Mouse (Mus musculus) forebrain, embryonic 11.5 days (tissue): Measurements from ENCODE around the gene Tspan9. TPM values are rescaled to one million over a fixed set of nuclear protein-coding genes. Genes with fewer than 3 reads are reported as not detected.

Source experiments
- ATAC-seq: fragments of 200-750 bp; cut with Nextera tagmentation; replicated peaks from 2 replicates; pipeline ENCODE4 v1.8.0; 2017; ENCODE audit warnings: moderate TSS enrichment; ENCODE audit not compliant: low FRiP score
- DNase-seq: peaks from one replicate; pipeline ENCODE4 v3.0.0-alpha.2; 2017; ENCODE audit warnings: low spot score
- H3K27ac ChIP-seq: fragments of 300-500 bp; sonication (generic); 2 replicates; pipeline ENCODE4 v1.5.1; 2014; ENCODE audit warnings: low read depth, low read length
- H3K27me3 ChIP-seq: fragments of 300-500 bp; sonication (generic); 2 replicates; pipeline ENCODE4 v1.6.1; 2014; ENCODE audit warnings: mild to moderate bottlenecking, low read length, mixed read lengths; ENCODE audit not compliant: control insufficient read depth, insufficient read depth
- H3K36me3 ChIP-seq: fragments of 300-500 bp; sonication (generic); 2 replicates; pipeline ENCODE4 v1.6.1; 2014; ENCODE audit warnings: mild to moderate bottlenecking, low read length, moderate library complexity, mixed read lengths; ENCODE audit not compliant: control insufficient read depth, insufficient read depth
- H3K4me1 ChIP-seq: fragments of 300-500 bp; sonication (generic); replicated peaks from 2 replicates; pipeline ENCODE4 v1.6.1; 2014; ENCODE audit warnings: low read length, mixed read lengths; ENCODE audit not compliant: control insufficient read depth, insufficient read depth
- H3K4me2 ChIP-seq: fragments of 300-500 bp; sonication (generic); 2 replicates; pipeline ENCODE4 v1.6.1; 2014; ENCODE audit warnings: low read depth, mild to moderate bottlenecking, low read length, moderate library complexity, mixed read lengths; ENCODE audit not compliant: severe bottlenecking
- H3K4me3 ChIP-seq: fragments of 300-500 bp; sonication (generic); 2 replicates; pipeline ENCODE4 v1.5.1; 2014; ENCODE audit warnings: low read depth, low read length
- H3K9ac ChIP-seq: fragments of 300-500 bp; sonication (generic); 2 replicates; pipeline ENCODE4 v1.6.1; 2014; ENCODE audit warnings: low read length
- H3K9me3 ChIP-seq: fragments of 300-500 bp; sonication (generic); 2 replicates; pipeline ENCODE4 v1.6.1; 2016; ENCODE audit warnings: low read length, mixed read lengths; ENCODE audit not compliant: control insufficient read depth
- WGBS: fragments of 180-500 bp; shearing (Covaris S2); extraction: QIAGEN DNeasy Blood & Tissue Kit; methylation state at CpG from one replicate; pipeline ENCODE4 v1.1.7; 2014; 5-methylcytosine and 5-hydroxymethylcytosine counted together
- polyA plus RNA-seq: library from polyadenylated mRNA; unstranded; fragments of >200 nt; fragmentation: Nextera tagmentation; extraction: Ambion mirVana; gene quantifications from 2 replicates; pipeline ENCODE4 v1.2.1, GENCODE M21; 2014

Tspan9 gene
- polyA plus RNA-seq, 1 experiment from 2014 or later, result 39.6 TPM

DNA sequence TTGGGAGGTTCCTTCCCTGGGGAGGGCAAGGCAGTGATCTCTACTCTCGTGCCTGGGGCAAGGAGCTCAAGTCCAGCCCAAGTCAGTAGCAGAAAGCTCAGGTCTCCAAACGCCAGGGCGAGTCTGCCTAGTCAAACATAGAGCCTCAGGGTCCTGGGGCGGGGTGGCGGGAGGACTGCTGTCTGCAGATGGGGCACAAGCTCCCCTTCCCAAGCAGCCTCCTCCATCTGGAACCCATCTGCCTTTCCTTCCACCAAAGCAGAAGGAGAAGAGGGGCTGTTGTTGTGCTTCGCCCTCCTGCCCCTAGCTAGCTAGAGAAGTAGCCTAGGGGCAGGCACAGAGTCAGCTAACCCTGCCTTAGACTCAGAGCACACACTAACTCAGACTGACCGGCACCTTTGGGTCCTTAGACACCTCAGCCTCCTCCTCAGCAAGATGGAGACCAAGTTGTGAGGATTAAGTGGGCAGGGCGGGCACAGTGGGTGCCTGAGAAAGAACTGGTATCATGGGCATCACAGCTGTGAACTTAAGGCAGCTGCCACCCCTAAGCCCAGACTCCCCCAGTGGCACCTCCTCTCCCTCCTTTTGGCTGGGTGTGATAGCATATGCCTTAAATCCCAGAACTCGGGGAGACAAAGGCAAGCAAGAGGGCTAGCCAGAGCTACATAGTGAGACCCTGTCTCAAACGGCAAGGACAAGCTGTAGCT lies 26.4 kb downstream of the Tspan9 start:
- 0 out of 2 replicates have a peak, but pooled peaks cover 4% of the 10 kb centered on the region for H3K4me1 ChIP-seq

DNA sequence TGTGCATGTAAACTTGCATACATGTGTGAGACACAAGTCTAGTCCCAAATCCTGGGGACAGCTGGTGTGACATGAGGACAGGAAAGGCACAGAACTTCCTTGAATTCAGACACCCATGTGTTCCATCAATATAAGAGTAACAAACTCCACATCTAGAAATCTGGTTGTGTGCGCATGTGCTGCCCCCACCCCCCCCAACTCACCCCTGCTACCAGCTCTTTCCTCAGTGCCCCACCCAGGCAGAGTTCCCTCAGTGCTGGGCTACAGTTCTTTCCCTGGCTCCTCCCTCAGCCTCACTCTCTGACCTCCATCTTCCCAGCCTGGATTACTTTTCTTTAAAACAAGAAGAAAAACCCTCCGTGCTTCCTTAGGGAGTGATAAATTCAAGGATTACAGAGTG lies 27.1 kb downstream of the Tspan9 start:
- Histone ChIP-seq H3K4me1 (0 out of 2 replicates have a peak, but pooled peaks cover 8% of the 10 kb centered on the region), H3K36me3 (no peaks in the 10 kb centered on the region), H3K4me3 (no peak overlapping the region), H3K4me2 (no peak overlapping the region), H3K9ac (no peak overlapping the region), H3K27me3 (no peaks in the 10 kb centered on the region), H3K27ac (no peak overlapping the region), H3K9me3 (no peaks in the 10 kb centered on the region)
- DNase-seq, result no peak
- WGBS, result 73% methylated on average over 2 of the region's 2 CpGs
- no peak for ATAC-seq

More for the DNA sequence above, 26.4 kb downstream of the Tspan9 start:
- Histone ChIP-seq H3K27ac (no peak overlapping the region), H3K27me3 (no peaks in the 10 kb centered on the region), H3K4me2 (no peak overlapping the region), H3K4me3 (no peak overlapping the region), H3K36me3 (no peaks in the 10 kb centered on the region), H3K9ac (no peak overlapping the region), H3K9me3 (no peaks in the 10 kb centered on the region)
- WGBS, result 69% methylated on average over 10 of the region's 10 CpGs
- DNase-seq (no peak), ATAC-seq (no peak)

DNA sequence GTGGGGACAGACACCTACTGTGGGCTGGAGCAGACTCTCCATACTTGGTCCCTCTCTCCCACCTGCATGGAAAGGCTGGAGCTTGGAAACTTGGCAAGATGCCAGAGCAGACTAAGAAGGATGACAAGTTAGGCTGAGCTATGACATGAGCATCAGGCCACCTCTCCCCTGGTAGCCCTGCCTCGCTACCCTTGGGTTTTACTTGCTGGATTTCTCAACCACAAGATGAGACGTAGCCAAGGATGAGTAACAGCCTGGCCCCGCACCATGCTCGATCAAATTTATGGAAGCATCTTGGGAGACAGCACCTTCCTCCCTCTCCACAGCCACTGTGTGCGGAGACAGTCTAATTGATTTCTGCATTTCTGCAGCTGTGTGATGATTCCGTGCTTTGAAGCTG lies 28.3 kb downstream of the Tspan9 start:
- no peak overlapping the region for H3K9ac ChIP-seq
- WGBS, result 93% methylated on average over 6 of the region's 6 CpGs
- no peaks in the 10 kb centered on the region for H3K27me3 ChIP-seq
- DNase-seq (no peak), ATAC-seq (no peak)
- H3K4me3 ChIP-seq, result no peak overlapping the region
- H3K27ac ChIP-seq, result no peak overlapping the region
- H3K4me2 ChIP-seq, result no peak overlapping the region
- no peaks in the 10 kb centered on the region for H3K9me3 ChIP-seq
- H3K36me3 ChIP-seq, result no peaks in the 10 kb centered on the region
- H3K4me1 ChIP-seq, result 0 out of 2 replicates have a peak, but pooled peaks cover 8% of the 10 kb centered on the region

DNA sequence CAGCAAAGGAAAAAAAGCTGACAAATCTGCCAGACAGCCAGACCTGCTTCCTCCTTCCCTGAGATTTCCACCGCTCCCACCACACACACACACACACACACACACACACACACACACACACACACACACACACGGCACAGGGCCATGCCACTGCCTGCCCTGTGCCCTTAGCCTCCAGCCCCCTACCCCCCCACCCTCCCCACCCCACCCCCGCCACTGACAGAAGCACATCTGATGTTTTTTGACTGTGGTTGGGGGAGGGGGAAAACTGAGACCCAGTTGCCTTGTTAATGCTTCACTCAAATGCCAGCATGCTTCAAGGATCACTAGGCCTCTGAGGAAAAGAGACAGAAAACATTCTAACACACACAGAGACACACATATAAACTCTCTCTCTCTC lies 30.8 kb downstream of the Tspan9 start:
- no peaks in the 10 kb centered on the region for H3K36me3 ChIP-seq
- no peak overlapping the region for H3K27ac ChIP-seq
- no peaks in the 10 kb centered on the region for H3K27me3 ChIP-seq
- no peak overlapping the region for H3K4me3 ChIP-seq
- H3K4me1 ChIP-seq, result 0 out of 2 replicates have a peak, but pooled peaks cover 8% of the 10 kb centered on the region
- H3K4me2 ChIP-seq, result no peak overlapping the region
- no peak overlapping the region for H3K9ac ChIP-seq
- WGBS, result 25% methylated on average over 3 of the region's 3 CpGs
- DNase-seq (no peak), ATAC-seq (0 out of 2 replicates have a peak, but pooled peaks have one; percentile 21)
- H3K9me3 ChIP-seq, result no peaks in the 10 kb centered on the region

DNA sequence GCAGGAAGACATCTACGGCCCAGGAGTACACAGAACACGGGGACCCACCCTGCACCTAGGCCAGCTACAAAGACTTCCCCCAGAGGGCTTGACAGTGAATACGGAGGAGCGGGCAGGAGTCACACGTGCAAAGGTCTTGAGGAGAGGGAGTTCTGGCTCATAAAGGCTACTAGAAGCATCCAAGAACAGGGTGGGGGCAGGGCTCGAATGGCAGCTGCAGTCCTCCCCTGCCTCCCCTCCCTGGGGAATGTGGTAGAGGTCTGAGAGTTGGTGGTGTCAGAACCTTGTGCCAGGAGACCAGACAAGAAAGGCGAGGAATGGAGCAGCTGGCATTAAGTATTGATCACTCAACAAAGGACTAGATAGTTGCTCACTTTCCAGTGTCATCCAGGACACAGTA lies 31.6 kb downstream of the Tspan9 start:
- ATAC-seq, result no peak
- no peak overlapping the region for H3K27ac ChIP-seq
- H3K4me2 ChIP-seq, result no peak overlapping the region
- no peaks in the 10 kb centered on the region for H3K9me3 ChIP-seq
- 59% methylated on average over 7 of the region's 7 CpGs for WGBS
- no peak overlapping the region for H3K9ac ChIP-seq
- no peak for DNase-seq
- no peak overlapping the region for H3K4me3 ChIP-seq
- H3K36me3 ChIP-seq, result no peaks in the 10 kb centered on the region
- H3K27me3 ChIP-seq, result no peaks in the 10 kb centered on the region
- 0 out of 2 replicates have a peak, but pooled peaks cover 8% of the 10 kb centered on the region for H3K4me1 ChIP-seq

DNA sequence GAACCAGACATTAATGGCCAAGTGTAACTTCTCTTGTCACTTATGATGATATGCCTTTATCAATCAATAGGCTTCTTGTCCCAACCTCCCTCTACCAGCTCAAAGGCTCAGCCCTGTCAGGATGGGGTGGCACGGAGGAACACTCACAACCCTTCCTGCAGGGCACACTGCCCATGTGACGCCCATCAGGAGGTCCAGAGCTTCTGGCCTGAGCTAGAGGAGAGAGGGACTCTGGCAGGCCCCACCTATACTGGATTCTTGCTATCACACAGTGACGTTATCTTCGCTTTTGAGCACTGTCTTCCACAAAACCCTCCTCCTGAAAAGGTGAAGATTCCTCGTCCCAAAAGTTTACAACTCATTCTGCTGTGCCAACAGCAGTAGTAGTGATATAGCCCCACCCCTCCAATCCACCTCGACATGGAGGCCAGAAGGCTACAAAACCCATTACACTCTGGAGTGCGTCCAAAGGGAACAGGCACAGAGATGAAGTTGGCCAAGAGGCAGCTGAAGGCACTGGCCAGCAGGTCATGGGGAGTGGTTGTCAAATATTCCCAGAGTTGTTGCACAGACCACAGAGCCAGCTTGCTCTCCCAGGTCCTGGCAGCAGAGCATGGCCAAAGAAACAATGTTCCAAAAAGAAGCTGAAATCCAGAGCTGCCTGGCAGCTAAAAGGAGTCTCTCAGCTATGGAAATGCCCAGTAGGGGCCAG lies 34.9 kb downstream of the Tspan9 start:
- H3K27me3 ChIP-seq, result no peaks in the 10 kb centered on the region
- WGBS, result 80% methylated on average over 7 of the region's 7 CpGs
- DNase-seq (no peak), ATAC-seq (no peak)
- H3K27ac ChIP-seq, result no peak overlapping the region
- H3K4me2 ChIP-seq, result no peak overlapping the region
- no peak overlapping the region for H3K4me3 ChIP-seq
- peaks cover 8% of the 10 kb centered on the region; the same call in 1 of the 2 replicates for H3K4me1 ChIP-seq
- no peak overlapping the region for H3K9ac ChIP-seq
- no peaks in the 10 kb centered on the region for H3K36me3 ChIP-seq
- no peaks in the 10 kb centered on the region for H3K9me3 ChIP-seq

DNA sequence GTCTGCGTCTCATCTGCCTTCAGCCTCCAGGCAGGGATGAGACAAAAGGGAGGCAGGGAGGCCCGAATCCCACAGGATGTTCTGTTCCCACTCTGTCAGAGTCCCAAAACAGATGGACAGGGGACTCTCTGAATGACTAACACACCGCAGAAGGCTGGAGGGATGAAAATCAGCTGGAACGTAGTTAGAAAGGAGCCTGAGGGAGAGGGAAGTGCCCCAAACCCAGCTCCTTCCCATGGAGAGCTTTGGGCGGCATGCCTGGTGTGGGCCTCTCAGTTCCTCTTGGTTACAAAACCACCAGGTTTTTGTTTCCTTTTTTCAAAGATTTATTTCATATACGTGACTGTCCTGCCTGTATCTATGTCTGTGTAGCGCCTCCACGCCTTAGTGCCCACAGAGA lies 35.7 kb downstream of the Tspan9 start:
- H3K9ac ChIP-seq, result no peak overlapping the region
- no peak overlapping the region for H3K27ac ChIP-seq
- WGBS, result 82% methylated on average over 8 of the region's 8 CpGs
- peaks cover 9% of the 10 kb centered on the region; the same call in 1 of the 2 replicates for H3K4me1 ChIP-seq
- ATAC-seq, result no peak
- H3K4me2 ChIP-seq, result no peak overlapping the region
- no peaks in the 10 kb centered on the region for H3K36me3 ChIP-seq
- H3K9me3 ChIP-seq, result no peaks in the 10 kb centered on the region
- no peak overlapping the region for H3K4me3 ChIP-seq
- no peak for DNase-seq
- no peaks in the 10 kb centered on the region for H3K27me3 ChIP-seq

DNA sequence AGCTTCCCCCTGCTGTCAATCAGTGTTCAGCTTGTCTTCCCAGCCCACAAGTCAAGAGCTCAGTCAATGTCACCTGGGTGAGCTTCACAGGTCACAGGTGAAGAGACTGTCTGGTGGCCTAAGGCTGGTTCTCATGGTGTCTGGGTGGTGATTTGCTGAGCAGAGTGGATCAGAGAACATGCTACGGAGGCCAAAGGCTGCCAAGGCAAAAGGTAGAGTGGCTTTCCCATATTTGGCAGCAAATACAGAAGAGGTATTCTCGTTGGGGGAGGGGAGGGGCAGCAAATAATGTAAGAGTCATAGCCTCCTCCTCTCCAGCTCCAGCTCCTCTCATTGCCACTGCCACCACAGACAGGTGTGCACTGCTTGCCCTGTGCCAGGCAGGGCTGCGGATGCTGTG lies 37.2 kb downstream of the Tspan9 start:
- no peak overlapping the region for H3K4me3 ChIP-seq
- no peak overlapping the region for H3K27ac ChIP-seq
- no peaks in the 10 kb centered on the region for H3K27me3 ChIP-seq
- no peak overlapping the region for H3K4me2 ChIP-seq
- H3K9me3 ChIP-seq, result no peaks in the 10 kb centered on the region
- DNase-seq, result no peak
- H3K36me3 ChIP-seq, result no peaks in the 10 kb centered on the region
- 88% methylated on average over 3 of the region's 3 CpGs for WGBS
- H3K4me1 ChIP-seq, result peaks cover 2% of the 10 kb centered on the region; the same call in 1 of the 2 replicates
- no peak overlapping the region for H3K9ac ChIP-seq
- ATAC-seq, result no peak
